Mouse (Mus musculus) frontal cortex, postnatal 36 days (tissue): ENCODE data around the gene Mphosph9.

Source experiments
- DNase-seq, 2 experiments: peaks; one replicate each; pipeline ENCODE4 v3.0.0; 2022; ENCODE audit warnings: low spot score in 2 of 2

The Mphosph9 gene

DNA sequence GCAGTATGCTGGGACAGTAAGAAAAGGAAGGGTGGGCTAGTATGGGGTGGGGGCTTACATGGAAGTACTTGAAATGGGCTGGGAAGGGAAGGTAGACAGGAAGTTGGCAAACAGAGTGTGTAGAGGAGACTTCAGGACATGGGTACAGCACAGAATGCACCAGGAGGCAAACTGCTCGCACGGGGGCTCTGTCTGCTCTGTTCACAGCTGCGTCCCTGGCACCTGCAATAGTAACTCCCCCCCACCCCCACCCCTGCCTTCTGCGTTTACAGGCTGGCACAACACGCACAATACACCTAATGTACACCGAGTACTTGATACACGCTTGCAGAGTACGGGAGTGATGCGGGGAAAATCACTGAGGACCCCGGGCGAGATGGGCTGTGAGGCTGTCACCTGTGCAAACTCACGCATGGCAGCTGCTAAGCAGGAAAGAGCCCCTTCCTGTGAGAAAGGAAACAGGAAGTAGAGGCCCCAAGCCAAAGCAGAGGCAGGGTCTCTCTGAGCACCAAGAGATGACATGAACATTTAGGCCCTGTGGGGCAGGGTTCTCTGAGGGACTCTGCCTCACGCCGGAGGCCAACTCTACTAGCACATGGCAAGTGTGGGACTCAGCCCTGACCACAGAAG, 113.1 kb downstream of the Mphosph9 start:
- no peak for DNase-seq

DNA sequence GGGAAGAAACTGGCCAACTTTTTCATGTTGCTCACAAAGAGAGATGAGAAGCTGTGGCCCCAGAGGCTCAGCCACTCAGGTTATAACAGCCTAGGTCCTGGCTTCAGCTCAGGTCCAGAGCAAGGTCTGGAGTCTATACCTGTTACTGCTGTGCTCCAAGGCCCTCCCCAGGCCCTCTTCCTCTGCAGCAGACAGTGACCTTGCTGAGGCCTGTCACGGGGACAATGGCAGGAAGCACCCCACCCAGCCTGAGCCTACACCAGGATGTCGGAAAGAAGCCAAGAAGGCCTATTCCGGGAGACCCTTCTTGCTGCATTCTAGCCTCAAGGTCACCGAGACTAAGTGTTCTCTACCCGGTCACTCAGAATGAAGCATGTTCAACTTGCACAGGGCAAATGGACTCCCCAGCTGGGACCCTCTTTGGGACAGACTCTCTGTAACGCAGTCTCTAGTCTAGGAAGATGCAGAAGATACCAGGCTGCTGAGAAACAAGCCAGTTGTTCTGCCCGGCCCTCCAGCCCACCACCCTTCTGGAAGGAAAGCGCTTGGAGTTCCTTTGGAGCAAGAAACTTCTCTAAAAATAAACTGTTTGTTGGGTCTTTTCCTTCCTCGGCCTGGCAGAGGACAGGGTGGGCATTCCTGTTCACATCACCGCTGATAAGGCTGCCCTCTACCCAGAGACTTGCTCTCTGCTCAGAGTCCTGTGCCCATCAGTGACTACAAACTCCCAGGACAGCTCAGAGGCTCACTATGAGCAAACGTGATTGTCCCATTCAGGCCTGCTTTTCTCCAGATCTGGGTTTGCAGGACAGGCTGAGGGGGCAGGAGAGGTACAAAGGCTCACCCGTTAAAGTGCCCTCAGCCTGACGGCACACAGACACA, 113.9 kb downstream of the Mphosph9 start:
- no peak for DNase-seq

DNA sequence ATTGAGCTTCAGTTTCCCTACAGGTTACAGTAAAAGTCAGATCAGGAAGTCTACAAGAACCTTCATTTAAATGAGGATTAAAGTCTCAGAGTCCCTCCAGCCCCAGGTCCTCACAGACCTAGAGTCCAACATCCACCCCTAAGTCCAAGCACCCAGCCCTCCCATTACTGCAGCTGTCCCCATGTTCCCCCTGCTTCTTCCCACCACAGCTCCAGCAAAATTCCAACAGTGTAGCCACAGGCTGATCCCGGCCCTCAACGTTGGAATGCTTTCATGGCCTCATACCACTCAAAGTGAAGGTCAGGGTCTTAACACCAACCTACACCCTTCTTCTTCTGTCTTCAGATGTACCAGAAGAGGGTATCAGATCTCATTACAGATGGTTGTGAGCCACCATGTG, 116.1 kb downstream of the Mphosph9 start:
- no peak for DNase-seq

DNA sequence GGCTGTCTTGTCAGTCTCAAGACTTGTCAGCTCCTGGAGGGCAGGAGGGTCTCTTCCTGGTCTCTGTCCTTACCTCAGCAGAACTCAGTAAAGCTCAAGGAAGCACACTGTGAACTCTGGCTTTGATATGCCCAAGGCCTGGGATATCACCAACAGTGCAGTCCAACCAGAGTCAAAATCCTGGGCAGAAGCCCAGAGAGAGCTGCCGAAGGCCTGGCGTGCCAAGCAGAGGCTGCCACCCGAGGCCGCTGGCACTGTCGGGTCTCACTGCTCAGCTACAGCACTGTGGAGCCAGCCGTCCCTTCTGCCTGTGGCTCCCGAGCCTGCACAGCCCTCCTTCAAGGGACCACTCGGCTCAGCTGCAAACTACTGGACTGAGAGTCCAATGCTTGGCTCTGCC, 116.5 kb downstream of the Mphosph9 start:
- DNase-seq: no peak

DNA sequence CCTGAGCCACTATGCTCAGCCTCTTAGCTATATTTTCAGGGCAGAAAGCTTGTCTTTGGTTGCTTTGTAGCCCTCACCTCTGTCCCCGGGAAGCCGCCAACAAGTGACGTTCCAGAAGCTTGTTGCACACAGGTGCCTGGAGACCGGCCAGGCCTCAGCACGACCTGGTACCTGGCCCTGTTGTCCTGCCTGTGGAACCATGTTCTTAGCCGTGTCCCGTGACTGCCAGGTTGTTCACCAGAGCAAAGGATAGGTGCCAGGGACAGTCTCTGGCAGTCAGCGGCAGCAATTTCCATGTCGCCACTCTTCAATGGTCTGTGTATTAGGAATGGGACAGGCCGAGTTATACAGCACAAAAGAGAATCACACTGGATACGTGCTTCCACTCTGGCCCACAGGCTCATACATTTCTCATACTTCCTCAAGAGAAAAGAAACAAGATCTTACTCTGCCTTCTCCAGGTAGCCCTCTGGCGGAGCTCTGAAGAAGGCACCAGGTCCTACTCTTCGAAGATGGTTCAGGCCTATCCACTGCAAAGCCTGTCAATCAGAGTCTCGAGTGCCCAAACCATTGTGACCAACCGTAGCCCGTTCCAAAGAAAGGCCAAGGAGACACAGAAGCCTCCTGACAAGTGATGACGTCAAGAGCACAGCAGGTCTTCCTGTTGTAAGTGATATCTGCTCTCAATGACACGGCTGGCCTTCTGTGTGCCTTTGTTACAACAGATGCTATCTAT, 117.3 kb downstream of the Mphosph9 start:
- no peak for DNase-seq

DNA sequence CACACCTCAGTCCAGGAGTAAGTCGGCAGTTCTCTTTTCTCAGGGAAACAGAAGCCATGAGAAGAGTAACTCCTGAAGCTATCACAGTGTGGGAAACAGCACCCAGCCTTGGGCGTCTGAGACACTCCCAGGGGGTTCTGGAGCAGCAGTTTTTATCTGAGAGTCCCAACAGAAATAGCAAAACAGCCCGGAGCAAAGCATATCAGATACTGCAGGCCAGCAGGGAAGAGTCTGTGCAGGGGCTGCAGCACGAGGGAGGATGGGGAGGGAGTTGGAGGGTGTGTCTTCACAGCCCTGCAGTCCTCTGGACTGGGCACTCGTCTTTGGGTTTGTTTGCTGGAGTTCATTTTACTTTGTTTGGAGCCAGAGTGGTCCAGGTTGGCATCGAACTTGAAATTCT, 117.9 kb downstream of the Mphosph9 start:
- no peak for DNase-seq

DNA sequence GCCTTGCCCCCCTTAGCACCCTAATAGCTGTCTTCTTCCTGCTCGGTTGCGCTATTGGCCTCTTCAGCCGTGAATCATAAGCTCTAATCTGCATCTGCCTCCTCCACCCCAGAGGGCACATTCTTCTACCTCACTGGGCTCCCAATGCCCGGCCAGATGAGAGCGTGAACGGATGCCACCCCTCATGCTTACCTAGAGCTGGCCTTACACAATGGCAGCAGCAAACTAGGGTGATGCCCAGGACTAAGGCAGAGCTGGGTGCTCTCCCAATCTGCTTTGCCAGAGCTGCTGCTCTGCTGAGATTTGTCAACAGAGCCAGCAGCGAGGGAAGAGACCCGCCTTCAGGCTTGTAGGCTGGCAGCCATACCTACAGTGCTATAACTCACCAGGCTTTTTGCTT, 119.7 kb downstream of the Mphosph9 start:
- DNase-seq: no peak

DNA sequence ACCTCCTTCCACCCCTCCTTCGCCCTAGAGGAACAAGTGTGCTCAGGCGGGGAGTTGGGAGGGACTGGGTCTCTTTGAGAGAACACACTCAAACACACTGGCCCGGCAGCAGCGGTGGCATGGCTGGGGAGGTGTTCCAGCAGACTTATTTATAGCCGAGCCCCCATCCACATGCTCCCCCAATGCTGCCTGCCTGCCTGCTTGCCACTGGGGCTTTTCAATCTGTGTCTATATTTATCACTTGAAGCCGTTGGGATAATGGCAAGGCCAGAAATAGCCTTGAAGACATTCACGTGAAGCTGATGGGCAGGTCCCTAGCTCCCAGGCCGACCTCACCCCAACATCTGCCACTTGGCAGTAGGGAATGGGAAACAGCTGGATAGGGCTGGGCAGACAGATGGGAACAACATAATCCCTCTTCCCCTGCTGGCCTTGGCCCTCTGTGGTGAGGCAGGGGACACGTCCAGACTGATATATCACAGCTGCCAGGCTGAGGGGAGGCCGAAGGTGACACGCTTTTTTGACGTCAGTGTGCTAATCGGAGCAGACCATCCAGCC, 121.2 kb downstream of the Mphosph9 start:
- DNase-seq: no peak

DNA sequence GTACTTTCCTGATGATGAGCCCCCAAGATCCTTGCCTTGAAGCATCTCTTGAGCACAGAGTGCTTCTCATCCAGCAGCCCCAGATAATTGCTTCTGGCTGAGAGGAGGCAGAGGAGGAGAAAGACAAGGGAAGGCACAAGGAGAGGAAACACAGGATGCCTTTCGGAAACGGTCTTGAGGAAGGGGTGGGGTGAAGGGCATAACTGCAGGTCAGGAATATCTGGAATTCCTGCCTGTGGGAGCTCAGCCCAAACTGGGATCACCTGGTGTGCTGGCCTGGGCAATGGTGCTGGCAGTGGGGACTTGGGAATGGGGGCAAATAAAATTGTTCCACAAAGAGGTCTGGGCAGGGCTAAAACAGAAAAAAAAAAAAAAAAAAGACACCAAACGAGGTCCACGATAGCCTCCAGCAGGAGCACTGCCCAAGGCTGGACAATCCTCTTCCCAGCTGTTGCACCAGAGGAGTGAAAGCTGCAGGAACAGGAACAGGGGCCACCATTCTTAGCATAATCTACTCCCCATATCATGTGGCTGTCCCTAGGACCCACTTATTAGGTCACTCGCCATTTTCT, 121.9 kb downstream of the Mphosph9 start:
- DNase-seq: no peak

DNA sequence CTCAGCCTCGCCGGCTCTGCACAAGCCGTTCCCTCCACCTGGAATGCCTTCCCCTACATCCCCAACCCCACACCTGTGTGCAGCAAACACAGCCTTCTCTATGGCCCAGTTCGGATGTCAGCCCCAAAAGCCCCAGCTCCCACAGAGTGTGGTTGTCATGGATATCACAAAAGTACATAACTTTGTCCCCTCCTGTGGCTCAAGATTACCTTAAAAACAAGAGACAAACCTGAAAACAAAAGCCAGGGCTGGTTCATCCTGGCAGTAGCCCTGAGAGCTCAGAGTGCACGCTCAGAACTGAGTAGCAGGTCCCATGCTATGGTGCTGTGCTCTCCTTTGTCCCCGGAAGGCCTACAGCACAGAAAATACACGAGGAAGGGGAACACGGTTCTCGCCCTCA, 122.6 kb downstream of the Mphosph9 start:
- DNase-seq: no peak

DNA sequence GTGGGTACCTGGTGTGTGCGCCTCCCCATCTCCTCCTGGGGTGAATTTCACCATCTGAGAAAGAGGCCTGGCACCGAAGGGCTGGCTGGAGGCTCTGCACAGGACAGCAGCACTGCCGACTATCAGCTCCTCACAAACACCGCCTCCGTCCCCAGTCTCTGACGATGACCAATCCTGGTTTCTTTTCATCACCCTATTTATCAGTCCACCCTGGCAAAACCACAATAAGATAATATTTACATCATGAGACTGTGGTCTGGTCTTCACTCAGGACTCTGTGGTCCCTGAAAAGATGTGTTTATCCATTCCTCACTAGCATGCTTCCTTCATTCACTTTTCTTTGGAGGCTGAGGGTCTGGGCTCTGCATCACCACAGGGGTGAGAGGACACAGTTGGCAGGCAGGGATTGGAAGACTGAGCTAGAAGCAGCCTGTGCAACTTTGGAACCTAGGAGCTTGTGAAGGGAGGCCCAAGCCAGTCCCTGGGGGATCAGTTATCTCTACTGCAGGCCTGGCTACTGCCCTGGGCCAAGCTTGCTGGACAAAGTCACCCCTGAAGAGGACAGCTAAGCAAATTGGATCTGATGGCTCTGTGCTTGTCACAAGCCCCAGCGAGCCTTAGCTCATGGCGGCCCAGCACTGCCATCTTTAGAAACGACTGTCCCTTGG, 123.5 kb downstream of the Mphosph9 start:
- no peak for DNase-seq

DNA sequence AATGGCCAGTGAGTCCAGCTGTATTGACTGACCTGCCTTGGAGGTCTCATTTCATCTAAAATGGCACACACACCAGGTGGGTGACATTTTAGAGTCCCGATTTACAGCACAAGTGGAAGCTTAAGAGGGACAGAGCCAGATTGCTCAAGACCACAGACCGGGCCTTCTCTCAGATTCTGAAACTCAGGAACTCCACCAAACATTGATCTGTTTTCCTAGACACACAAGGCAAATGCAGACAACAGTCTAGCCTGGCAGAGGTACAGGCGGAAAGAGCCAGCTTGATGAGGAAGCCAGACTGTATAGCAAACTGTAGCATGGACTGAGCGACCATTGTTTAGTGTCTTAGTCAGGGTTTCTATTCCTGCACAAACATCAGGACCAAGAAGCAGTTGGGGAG, 124.5 kb downstream of the Mphosph9 start:
- no peak for DNase-seq

DNA sequence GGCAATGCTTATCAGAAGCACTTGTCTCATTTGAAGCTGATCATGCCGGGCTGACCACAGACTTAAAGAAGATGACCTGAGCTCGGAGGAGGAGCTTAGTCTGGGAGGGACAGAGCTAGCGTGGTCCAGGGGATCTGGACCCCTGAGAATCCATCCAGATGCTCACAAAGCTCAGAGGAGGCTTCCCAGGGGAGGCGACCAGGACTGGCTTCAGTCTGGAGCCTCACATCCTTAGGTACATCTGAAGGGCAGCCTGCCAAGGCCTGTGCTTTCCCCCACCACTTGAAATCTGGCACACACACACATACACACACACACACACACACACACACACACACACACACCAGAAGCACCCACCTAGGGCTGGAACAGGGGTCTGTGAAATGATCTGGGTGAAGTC, 125.7 kb downstream of the Mphosph9 start:
- DNase-seq: no peak

DNA sequence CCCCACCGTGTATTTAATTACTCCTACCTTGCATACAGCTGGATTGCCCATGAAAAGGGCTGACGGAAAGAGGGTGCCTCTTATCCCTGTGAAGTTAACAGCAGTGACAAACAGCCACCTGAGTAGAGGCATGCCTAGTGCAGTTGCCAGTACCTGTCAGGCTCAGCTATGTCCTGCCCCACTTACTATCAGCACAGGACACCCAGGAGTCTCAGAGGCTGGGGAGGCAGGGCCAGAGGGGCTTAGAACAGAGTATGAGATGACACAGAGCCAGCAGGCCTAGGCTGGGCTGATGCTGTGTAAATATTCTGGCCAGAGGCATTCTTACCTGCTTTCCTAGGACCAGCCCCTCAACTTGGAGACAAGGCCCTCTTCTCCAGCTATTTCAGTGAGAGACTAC, 126.2 kb downstream of the Mphosph9 start:
- no peak for DNase-seq
